Mouse (Mus musculus) Muller cell, postnatal 12 days (primary cell): Measurements from ENCODE around the gene A030014E15Rik.
"Not testable (repeated sequence)": the region's sequence is repeated elsewhere in the genome, so short reads cannot be mapped to it uniquely, and the experiment has no call there.

Experiments
- DNase-seq: peaks from one replicate; pipeline ENCODE4 v3.0.0-alpha.2; 2015; ENCODE audit errors: inconsistent ontology term

The A030014E15Rik gene

DNA sequence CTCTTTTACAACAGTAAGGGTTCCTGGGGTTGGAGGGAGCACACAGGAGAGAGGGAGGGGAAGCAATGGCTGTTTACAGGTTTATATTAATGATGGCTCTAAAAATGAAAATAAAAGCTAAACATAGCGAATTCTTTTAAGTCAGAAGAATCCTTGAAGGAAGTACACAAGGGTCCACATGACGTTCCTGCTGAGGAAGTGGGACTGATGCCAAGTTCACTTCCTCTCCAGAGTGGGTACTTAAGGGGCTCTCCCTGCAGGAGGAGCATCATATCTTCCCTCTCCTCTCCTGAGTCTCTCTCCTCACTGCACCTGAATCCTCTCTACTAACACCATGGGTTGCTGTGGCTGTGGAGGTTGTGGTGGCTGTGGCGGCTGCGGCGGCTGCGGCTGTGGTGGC, at the start of gene A030014E15Rik:
Gene A030014E15Rik, plus strand, starts transcription at position 268 of the 400 bp plus-strand sequence.
- no peak for DNase-seq

DNA sequence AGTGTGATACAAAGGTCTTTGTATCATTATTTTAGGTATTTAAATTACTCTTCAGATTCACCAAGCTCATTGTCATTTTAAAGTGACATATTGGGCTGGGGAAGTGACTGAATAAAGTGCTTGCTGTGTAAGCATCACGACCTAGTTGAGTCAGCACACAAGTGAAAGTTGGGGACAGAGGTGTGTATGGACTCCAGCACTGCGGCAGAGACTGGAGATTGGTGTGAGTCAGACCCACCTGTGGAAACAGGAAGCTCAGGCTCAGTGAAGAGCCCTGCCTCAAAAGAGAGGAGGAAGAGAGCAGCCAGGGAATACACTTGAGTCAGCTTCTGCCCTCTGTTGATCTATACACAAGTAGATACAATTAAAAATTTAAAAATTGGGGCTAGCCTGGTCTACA, 45.5 kb upstream of the A030014E15Rik start:
- no peak for DNase-seq

DNA sequence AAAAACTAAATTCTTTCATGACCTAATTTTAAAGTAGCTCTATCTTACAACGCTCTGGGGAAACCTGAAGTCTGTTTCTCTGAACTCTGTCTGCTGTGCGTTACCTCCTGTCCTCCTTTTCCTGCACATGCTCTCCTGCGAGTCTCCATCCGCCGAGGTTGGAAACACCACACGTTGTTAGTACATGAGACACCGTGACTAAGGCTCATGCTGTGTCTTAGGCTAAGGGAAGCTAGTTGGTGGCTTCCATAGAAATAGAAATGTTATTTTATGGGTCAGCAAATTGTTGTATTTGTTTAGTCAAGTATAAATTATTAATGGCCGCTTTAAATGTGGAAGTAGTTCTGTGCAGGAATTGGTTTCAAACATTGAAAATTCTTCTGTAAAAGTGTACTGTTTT, 44.5 kb upstream of the A030014E15Rik start:
- peak; percentile 74 for DNase-seq

DNA sequence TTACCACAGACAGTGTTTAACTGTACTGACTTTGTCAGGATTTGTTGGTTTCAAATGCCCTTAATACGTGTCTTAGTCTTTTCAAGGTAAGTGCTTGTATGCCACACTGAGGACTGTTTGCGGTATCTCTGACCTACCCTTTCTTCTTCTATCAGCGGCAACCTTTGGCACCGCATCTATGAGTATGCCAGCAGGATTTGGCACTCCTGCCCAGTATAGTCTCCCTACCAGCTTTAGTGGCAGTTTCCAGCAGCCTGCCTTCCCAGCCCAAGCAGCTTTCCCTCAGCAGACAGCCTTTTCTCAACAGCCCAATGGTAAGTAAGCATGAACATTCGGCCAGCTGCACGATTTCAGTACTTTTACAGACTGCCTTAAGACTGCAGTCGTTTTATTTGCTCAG, 31.4 kb upstream of the A030014E15Rik start:
- DNase-seq, result no peak

DNA sequence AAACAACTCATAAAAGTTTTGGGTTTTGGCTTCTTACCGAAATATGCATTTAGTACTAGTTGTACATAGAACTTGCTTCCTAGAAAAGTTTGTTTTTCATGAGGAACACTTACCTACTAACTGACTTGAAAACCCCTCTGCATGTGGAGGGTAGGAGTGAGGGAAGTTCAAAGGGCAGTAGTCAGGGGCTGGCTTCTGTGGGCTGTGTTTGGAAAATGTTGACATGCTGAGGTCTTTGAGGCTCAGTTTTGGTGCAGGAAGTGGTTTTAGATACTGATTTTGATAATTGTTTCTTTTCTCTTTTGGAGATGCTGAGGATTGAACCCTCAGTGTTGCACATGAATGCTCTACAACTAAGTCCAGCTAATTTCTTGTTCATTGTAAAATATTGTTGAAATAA, 24.1 kb upstream of the A030014E15Rik start:
- DNase-seq, result no peak

DNA sequence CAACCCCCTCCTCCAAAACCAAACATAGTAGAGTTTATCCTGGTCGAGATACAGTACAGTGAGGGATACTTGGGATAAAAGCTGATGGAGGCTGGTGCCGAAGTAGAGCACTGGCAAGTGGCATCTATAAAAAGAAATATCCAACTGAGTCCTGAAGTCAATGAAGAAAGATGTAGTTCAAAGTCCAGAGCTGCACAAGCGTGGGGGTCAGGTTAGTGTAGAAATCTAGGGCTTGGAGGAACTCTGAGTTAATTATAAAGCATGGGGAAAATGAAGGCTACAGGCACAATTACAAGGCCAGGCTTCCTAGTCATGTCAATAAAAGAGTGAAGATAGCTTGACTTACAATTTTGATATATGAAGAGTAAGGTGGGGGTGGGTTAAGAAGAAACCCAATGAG, 23.5 kb upstream of the A030014E15Rik start:
- DNase-seq, result no peak

DNA sequence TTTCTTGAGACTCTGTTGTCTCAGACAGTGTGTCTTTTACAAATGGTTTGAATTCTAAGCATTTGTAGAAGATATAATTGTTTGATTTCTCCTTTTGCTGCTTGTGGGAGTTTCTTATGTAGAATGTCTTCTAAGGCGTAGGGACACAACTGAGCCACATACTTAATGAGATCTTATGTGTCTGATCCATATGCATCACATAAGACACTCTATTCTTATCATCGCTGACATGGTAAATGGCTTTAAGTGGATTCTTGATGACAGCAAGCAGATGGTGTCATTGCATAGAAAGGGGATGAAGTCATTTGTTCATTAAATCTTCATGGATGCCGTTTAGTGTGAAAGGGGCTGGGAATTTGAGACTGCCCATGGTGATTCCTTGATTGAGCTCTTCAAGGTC, 18.8 kb upstream of the A030014E15Rik start:
- no peak for DNase-seq

DNA sequence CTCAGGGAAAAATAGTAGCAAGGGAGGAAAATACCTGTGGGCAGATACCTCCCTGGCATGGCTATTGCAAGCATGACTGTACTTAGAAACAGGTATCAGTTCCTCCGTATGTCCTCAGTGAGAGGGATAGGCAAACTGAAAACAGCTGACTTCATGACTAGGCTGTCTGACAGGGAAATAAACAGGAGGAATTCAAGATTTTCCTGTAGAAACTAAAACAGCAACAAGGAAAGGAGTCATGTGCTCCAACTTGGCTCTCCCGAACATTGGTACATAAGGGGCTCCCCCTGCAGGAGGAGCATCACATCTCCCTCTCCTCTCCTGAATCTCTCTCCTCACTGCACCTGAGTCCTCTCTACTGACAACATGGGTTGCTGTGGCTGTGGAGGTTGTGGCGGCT, 11.7 kb upstream of the A030014E15Rik start, which contains the start of gene A030005L19Rik:
Gene A030005L19Rik, plus strand, starts transcription at position 301 of the 400 bp plus-strand sequence.
- DNase-seq, result no peak

DNA sequence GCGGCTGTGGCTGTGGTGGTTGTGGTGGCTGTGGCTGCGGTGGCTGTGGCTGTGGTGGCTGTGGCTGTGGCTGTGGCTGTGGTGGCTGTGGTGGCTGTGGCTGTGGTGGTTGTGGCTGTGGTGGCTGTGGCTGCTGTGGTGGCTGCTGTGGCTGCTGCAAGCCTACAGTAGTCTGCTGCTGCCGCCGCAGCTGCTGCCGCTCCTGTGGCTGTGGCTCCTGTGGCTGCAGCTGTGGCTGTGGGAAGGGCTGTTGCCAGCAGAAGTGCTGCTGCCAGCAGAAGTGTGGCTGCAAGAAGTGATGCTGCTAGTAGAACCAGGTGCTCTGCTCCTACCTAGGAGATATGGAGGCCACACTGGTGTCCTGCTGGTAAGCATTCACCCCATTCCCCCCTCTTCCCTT, 11.3 kb upstream of the A030014E15Rik start:
- not testable (repeated sequence) for DNase-seq

DNA sequence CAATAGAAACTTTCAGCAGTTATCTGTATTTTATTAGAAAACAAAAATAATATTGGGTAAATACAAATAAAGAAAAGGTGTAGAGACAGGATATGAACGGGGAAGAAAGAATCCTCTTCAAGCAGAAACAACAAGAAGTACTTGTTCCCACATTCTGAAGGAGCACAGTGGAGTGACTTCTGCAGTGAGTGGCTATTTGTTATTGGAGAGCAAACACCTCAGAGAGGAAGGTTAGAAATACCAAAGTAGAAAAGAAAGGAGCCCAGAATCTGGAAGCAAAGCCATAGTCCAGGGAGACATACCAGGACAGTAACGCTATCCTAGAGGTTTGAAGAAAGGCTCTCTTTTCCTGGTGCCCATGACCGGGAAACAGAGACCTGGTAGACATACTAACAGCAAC, 5.8 kb downstream of the A030014E15Rik start:
- DNase-seq, result not testable (repeated sequence)

DNA sequence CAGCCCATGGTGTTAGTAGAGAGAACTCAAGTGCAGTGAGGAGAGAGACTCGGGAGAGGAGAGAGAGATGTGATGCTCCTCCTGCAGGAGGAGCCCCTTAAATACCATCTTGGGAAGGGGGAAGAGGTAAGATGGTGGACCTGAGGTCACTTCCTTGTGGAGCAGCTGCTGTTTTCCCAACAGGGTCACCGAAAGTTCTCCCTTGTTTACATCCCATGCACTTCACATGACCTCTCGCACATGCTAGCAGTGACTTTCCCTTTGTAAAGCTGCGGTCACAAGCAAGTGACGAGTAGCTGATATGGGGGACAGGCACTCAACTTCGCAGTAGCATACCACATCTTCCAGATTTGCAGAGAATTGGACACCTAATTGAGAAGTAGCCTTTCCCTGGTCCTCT, 6.6 kb downstream of the A030014E15Rik start, which contains the start of gene Gm6217:
Gene Gm6217, minus strand, starts transcription at position 74 of the 400 bp plus-strand sequence.
- not testable (repeated sequence) for DNase-seq

DNA sequence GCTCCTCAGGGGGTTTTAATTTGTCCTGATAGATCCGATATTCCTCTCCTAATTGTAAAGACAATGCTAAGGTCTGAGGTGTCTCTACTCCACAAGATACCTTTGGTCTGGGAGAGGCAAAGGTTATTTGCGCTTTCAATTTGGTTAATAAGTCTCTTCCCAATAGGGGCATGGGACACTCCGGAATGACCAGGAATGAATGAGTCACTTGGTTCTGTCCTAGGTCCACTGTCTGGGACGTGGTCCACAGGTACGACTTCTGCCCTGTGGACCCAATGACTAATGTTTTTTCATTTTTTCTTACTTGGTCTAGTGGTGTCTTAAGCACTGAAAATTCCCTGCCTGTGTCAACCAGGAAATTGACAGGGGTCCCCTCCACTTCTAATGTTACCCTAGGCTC, 13.9 kb downstream of the A030014E15Rik start:
- no peak for DNase-seq

DNA sequence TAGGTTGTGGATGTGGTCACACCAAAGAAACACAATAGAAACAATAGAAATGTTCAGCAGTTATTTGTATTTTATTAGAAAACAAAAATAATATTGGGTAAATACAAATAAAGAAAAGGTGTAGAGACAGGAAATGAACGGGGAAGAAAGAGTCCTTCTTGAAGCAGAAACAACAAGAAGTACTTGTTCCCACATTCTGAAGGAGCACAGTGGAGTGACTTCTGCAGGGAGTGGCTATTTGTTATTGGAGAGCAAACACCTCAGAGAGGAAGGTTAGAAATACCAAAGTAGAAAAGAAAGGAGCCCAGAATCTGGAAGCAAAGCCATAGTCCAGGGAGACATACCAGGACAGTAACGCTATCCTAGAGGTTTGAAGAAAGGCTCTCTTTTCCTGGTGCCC, 17.8 kb downstream of the A030014E15Rik start:
- DNase-seq, result not testable (repeated sequence)

DNA sequence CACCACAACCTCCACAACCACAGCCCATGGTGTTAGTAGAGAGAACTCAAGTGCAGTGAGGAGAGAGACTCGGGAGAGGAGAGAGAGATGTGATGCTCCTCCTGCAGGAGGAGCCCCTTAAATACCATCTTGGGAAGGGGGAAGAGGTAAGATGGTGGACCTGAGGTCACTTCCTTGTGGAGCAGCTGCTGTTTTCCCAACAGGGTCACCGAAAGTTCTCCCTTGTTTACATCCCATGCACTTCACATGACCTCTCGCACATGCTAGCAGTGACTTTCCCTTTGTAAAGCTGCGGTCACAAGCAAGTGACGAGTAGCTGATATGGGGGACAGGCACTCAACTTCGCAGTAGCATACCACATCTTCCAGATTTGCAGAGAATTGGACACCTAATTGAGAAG, 18.6 kb downstream of the A030014E15Rik start, which contains the start of gene A030003K21Rik:
Gene A030003K21Rik, minus strand, starts transcription at position 94 of the 400 bp plus-strand sequence.
- DNase-seq, result not testable (repeated sequence)

DNA sequence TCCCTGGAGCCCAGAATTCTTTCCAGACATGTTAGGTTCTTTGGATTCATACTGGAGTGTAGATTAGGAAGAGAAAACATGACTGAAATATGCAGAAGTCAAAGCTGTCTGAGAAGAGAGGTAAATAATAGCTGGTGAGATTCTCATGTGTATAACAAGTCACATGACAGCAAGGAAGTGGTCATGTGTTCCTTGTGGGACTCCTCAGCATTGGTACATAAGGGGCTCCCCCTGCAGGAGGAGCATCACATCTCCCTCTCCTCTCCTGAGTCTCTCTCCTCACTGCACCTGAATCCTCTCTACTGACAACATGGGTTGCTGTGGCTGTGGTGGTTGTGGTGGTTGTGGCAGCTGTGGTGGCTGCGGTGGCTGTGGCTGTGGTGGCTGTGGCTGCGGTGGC, 21.3 kb downstream of the A030014E15Rik start:
- not testable (repeated sequence) for DNase-seq

DNA sequence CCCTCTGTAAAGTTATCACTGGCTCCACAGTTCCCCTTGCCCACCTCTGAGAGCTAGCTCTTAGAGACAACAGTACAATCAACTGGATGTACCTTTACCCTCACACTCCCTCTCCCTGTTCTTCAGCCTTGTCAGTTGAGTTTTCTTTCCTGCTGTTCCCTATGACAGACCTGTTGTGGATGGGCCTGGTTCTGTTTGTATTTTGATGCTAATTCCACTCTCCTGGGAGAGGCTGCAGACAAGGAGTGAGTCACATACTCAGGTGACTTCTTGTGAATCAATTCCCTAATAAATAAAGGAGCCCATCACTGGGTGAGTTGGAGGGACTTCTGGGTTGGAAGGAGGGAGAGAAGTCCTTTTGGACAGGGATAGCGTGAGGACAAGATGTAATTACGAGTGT, 23.9 kb downstream of the A030014E15Rik start:
- DNase-seq, result no peak

DNA sequence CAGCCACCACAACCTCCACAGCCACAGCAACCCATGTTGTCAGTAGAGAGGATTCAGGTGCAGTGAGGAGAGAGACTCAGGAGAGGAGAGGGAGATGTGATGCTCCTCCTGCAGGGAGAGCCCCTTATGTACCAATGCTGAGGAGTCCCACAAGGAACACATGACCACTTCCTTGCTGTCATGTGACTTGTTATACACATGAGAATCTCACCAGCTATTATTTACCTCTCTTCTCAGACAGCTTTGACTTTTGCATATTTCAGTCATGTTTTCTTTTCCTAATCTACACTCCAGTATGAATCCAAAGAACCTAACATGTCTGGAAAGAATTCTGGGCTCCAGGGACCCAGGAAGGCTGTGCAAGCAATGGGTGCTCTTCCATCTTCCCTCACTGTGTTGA, 31.2 kb downstream of the A030014E15Rik start, which contains the start of gene Gm7544:
Gene Gm7544, minus strand, starts transcription at position 101 of the 400 bp plus-strand sequence.
- DNase-seq, result not testable (repeated sequence)

DNA sequence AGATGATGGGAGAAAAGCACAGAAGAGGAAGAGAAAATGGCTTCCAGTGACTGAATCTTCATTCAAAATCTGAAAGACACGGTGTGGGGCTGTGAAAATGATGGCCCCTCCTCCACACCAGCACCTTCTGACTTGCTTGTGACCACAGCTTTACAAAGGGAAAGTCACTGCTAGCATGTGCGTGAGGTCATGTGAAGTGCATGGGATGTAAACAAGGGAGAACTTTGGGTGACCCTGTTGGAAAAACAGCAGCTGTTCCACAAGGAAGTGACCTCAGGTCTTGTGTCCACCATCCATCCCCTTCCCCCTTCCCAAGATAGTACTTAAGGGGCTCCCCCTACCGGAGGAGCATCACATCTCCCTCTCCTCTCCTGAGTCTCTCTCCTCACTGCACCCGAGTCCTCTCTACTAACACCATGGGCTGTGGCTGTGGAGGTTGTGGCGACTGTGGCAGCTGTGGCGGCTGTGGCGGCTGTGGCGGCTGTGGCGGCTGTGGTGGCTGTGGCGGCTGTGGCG, 35.2 kb downstream of the A030014E15Rik start, which contains the start of gene Gm47955:
Gene Gm47955, plus strand, starts transcription at position 417 of the 516 bp plus-strand sequence.
- no peak for DNase-seq

DNA sequence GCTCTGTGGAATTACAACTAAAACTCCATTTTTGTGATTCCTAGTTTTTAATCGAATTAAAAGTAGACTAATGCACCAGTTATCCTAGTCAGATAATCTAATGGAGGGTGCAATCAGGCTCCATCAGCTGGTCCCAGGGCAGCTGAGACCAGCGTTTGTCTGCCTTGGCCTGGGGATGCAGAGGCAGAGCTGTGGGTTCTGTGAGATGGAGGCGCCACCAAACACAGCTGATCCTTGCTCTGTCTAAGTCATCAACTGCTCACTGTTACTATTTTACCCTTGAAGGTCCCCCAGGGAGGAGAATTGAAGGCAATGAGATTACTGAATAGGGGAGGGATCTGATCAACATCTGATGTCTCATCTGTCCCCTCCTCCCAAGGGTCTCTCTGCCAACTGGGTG, 41.7 kb downstream of the A030014E15Rik start:
- DNase-seq, result no peak

DNA sequence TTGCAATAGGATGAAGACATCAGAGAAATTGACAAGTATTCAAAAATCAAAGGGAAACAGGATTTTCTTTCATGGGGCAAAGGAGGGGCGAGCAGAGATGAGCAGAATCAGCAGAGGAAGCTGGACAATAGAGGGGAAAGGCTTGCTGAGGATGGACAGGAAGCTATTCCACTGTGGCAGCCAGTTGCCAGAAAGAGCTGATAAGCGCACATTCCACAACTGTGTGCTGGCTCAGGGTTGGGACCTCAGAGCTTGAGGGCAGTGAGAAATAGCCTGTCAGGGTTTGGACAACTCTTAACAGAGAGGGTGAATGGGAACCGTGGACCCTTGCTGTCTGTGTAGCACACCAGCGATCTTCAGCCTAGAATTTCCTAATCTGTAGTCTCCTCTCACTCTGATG, 47.3 kb downstream of the A030014E15Rik start:
- peak; percentile 53 for DNase-seq

DNA sequence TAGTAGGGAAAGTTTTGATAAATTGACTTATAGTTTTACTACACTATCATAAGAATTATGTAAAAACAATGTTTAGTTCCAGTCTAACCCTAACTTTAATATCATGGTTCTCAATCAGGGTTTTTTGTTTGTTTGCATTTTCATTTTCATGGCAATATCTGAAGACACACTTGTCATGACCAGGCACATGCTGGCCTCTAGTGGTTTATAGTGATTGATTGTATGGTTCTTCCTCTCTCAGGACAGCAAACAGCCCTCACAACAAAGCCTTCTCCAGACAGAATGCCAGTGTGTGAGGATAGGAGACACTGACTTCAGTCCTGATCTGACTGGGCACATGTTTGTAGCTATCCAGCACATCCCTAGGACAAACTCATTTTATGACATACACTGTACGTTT, 48.5 kb downstream of the A030014E15Rik start:
- no peak for DNase-seq

DNA sequence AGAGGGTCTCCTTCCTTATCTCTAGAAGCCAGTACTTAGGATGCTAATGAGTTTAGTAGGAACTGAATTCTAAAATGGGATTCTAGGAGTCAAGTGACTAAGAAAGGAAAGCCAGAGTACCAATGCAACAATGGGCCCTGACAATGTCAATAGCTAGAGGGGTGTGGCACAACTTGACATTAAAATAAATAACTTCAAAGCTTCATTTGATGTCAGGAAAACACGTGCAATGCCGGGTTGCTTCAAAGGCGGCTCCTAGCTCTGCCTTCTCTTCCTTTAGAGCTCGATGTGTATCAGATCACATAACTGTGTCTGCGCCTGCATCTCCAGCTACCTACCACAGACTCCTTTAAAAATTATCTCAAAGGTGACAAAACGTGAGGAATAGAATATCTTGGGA, 49.2 kb downstream of the A030014E15Rik start:
- DNase-seq, result no peak

DNA sequence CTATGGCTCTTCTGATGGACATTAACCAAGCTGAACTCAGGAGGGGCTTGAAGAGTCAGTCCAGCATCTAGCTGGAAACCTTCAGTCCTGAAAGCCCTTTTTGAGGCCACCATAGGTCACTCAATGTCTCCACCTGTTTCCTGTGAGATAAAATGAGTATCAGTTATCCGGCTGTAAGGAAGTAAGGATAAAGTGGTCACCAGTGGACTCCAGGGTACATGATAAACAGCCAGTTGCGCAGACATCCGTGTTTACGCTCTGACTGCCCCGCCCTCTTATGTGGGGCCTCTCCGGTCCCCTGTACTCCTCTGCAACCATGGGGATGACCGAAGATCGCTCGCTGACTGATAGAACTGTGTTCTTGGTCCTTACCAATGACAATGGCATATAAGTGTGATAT, 49.6 kb downstream of the A030014E15Rik start:
- DNase-seq, result no peak
